Mouse (Mus musculus): ENCODE data around the gene Dnm1. TPM values are rescaled to one million over a fixed set of nuclear protein-coding genes. Genes with fewer than 3 reads are reported as not detected.
A peak's percentile ranks its signal among the peaks of the same experiment; 100 is the strongest.

Gene Dnm1
- polyA plus RNA-seq, 1 experiment from 2014 or later = 5.0 TPM

- no peaks in the 10 kb centered on the region for H3K9me3 ChIP-seq (ENCODE audit: low read length)
- no peak for TF ChIP-seq EP300 (IDR thresholded peaks at IDR 0.05)
- no peak for TF ChIP-seq CTCF (IDR thresholded peaks at IDR 0.05)
- H3K9ac ChIP-seq (replicated peaks; ENCODE audit: low read depth) = no peak overlapping the region
- H3K4me2 ChIP-seq (replicated peaks; ENCODE audit: low read depth, low read length) = no peak overlapping the region
- no peaks in the 10 kb centered on the region for H3K27me3 ChIP-seq (replicated peaks; ENCODE audit: insufficient read depth, low read length)
- ATAC-seq (no peak), DNase-seq (ENCODE audit: low spot score) (no peak)
- H3K4me1 ChIP-seq (ENCODE audit: insufficient read depth, low read depth, low read length) = no peaks in the 10 kb centered on the region
- no peaks in the 10 kb centered on the region for H3K36me3 ChIP-seq (ENCODE audit: insufficient read depth, low read length)
- no peak overlapping the region for H3K4me3 ChIP-seq (ENCODE audit: low read depth, low read length)
- no peak overlapping the region for H3K27ac ChIP-seq (ENCODE audit: low read length)
- 60% methylated on average over 3 of the region's 3 CpGs for WGBS
These were observed 4.6 kb upstream of the Dnm1 start for GRCm38 (mm10) chr2:32357710-32358109.

- WGBS = 51% methylated on average over 10 of the region's 10 CpGs
These were observed 3.1 kb upstream of the Dnm1 start for GRCm38 (mm10) chr2:32356216-32356615.

GRCm38 (mm10) chr2:32354336-32354895 is 1.3 kb upstream of the Dnm1 start:
- 62% methylated on average over 3 of the region's 3 CpGs for WGBS
- ATAC-seq = no peak
- no peaks in the 10 kb centered on the region for H3K4me1 ChIP-seq (ENCODE audit: insufficient read depth, low read depth, low read length)
- H3K27me3 ChIP-seq (replicated peaks; ENCODE audit: insufficient read depth, low read length) = 0 out of 2 replicates have a peak, but pooled peaks cover 4% of the 10 kb centered on the region
- TF ChIP-seq EP300 (IDR thresholded peaks at IDR 0.05) (no peak), CTCF (IDR thresholded peaks at IDR 0.05) (no peak)
- no peak overlapping the region for H3K4me2 ChIP-seq (replicated peaks; ENCODE audit: low read depth, low read length)
- H3K4me3 ChIP-seq (ENCODE audit: low read depth, low read length) = no peak overlapping the region
- H3K9ac ChIP-seq (replicated peaks; ENCODE audit: low read depth) = no peak overlapping the region
- no peak for DNase-seq (ENCODE audit: low spot score)
- no peaks in the 10 kb centered on the region for H3K9me3 ChIP-seq (ENCODE audit: low read length)
- H3K27ac ChIP-seq (ENCODE audit: low read length) = no peak overlapping the region
- no peaks in the 10 kb centered on the region for H3K36me3 ChIP-seq (ENCODE audit: insufficient read depth, low read length)

More at GRCm38 (mm10) chr2:32356216-32356615, 3.1 kb upstream of the Dnm1 start:
- Histone ChIP-seq H3K9ac (replicated peaks; ENCODE audit: low read depth) (no peak overlapping the region), H3K27me3 (replicated peaks; ENCODE audit: insufficient read depth, low read length) (0 out of 2 replicates have a peak, but pooled peaks cover 4% of the 10 kb centered on the region), H3K9me3 (ENCODE audit: low read length) (no peaks in the 10 kb centered on the region), H3K4me3 (ENCODE audit: low read depth, low read length) (no peak overlapping the region), H3K4me1 (ENCODE audit: insufficient read depth, low read depth, low read length) (no peaks in the 10 kb centered on the region), H3K36me3 (ENCODE audit: insufficient read depth, low read length) (no peaks in the 10 kb centered on the region), H3K27ac (ENCODE audit: low read length) (no peak overlapping the region), H3K4me2 (replicated peaks; ENCODE audit: low read depth, low read length) (no peak overlapping the region)
- ATAC-seq = no peak
- no peak for TF ChIP-seq EP300 (IDR thresholded peaks at IDR 0.05)
- no peak for DNase-seq (ENCODE audit: low spot score)

GRCm38 (mm10) chr2:32353836-32354235 is 698 bp upstream of the Dnm1 start:
- ATAC-seq (no peak), DNase-seq (ENCODE audit: low spot score) (no peak)
- Histone ChIP-seq H3K4me2 (replicated peaks; ENCODE audit: low read depth, low read length) (no peak overlapping the region), H3K36me3 (ENCODE audit: insufficient read depth, low read length) (no peaks in the 10 kb centered on the region), H3K9me3 (ENCODE audit: low read length) (no peaks in the 10 kb centered on the region), H3K9ac (replicated peaks; ENCODE audit: low read depth) (no peak overlapping the region), H3K4me1 (ENCODE audit: insufficient read depth, low read depth, low read length) (no peaks in the 10 kb centered on the region), H3K27me3 (replicated peaks; ENCODE audit: insufficient read depth, low read length) (0 out of 2 replicates have a peak, but pooled peaks cover 4% of the 10 kb centered on the region), H3K27ac (ENCODE audit: low read length) (no peak overlapping the region), H3K4me3 (ENCODE audit: low read depth, low read length) (no peak overlapping the region)
- 42% methylated on average over 6 of the region's 6 CpGs for WGBS
- TF ChIP-seq EP300 (IDR thresholded peaks at IDR 0.05) (no peak), CTCF (IDR thresholded peaks at IDR 0.05) (no peak)

GRCm38 (mm10) chr2:32352151-32353006 is 759 bp downstream of the Dnm1 start, which contains the start of gene Ciz1:
Ciz1 (plus strand) TSS chr2:32352327.
- H3K9ac ChIP-seq (replicated peaks; ENCODE audit: low read depth) = peak within 1 kb of the TSS; percentile 27; the same call in 1 of the 2 replicates
- no peak for TF ChIP-seq EP300 (IDR thresholded peaks at IDR 0.05)
- no peak for TF ChIP-seq CTCF (IDR thresholded peaks at IDR 0.05)

GRCm38 (mm10) chr2:32351471-32351961 is 1.6 kb downstream of the Dnm1 start:
- Histone ChIP-seq H3K36me3 (ENCODE audit: insufficient read depth, low read length) (no peaks in the 10 kb centered on the region), H3K9ac (replicated peaks; ENCODE audit: low read depth) (no peak overlapping the region), H3K4me3 (ENCODE audit: low read depth, low read length) (no peak overlapping the region), H3K9me3 (ENCODE audit: low read length) (no peaks in the 10 kb centered on the region), H3K4me2 (replicated peaks; ENCODE audit: low read depth, low read length) (no peak overlapping the region; the same call in 1 of the 2 replicates), H3K4me1 (ENCODE audit: insufficient read depth, low read depth, low read length) (no peaks in the 10 kb centered on the region), H3K27me3 (replicated peaks; ENCODE audit: insufficient read depth, low read length) (0 out of 2 replicates have a peak, but pooled peaks cover 4% of the 10 kb centered on the region), H3K27ac (ENCODE audit: low read length) (no peak overlapping the region)
- ATAC-seq (no peak), DNase-seq (ENCODE audit: low spot score) (no peak)
- TF ChIP-seq CTCF (IDR thresholded peaks at IDR 0.05) = no peak
- TF ChIP-seq EP300 (IDR thresholded peaks at IDR 0.05) = no peak
- WGBS = 51% methylated on average over 9 of the region's 9 CpGs

More at GRCm38 (mm10) chr2:32352151-32353006, 759 bp downstream of the Dnm1 start, which contains the start of gene Ciz1:
- Histone ChIP-seq H3K4me3 (ENCODE audit: low read depth, low read length) (peak within 1 kb of the TSS; percentile 52), H3K4me1 (ENCODE audit: insufficient read depth, low read depth, low read length) (no peaks in the 10 kb centered on the region), H3K27me3 (replicated peaks; ENCODE audit: insufficient read depth, low read length) (0 out of 2 replicates have a peak, but pooled peaks cover 4% of the 10 kb centered on the region), H3K9me3 (ENCODE audit: low read length) (no peaks in the 10 kb centered on the region), H3K4me2 (replicated peaks; ENCODE audit: low read depth, low read length) (peak within 1 kb of the TSS; percentile 85), H3K27ac (ENCODE audit: low read length) (no peak within 1 kb of the TSS), H3K36me3 (ENCODE audit: insufficient read depth, low read length) (no peaks in the 10 kb centered on the region)
- 3% methylated on average over 23 of the region's 52 CpGs for WGBS
- peak; percentile 20; the same call in 1 of the 2 replicates for ATAC-seq
- peak; percentile 31 for DNase-seq (ENCODE audit: low spot score)

Data from lung, postnatal 0 days (tissue).